Mouse (Mus musculus) neural tube, embryonic 11.5 days (tissue): ENCODE results near the gene Esrrg. TPM values are rescaled to one million over a fixed set of nuclear protein-coding genes. Genes with fewer than 3 reads are reported as not detected.
A peak's percentile ranks its signal among the peaks of the same experiment; 100 is the strongest.

Experiments used
- ATAC-seq: fragments of 200-750 bp; cut with Nextera tagmentation; 2 replicates; pipeline ENCODE4 v1.8.0; 2017; ENCODE audit warnings: moderate number of reproducible peaks, mild to moderate bottlenecking, moderate TSS enrichment, moderate library complexity; ENCODE audit not compliant: insufficient read depth, low FRiP score, low TSS enrichment
- DNase-seq: peaks from one replicate; pipeline ENCODE4 v3.0.0-alpha.2; 2015; ENCODE audit warnings: low spot score
- H3K27ac ChIP-seq: fragments of 300-500 bp; sonication (generic); 2 replicates; pipeline ENCODE4 v1.5.1; 2014; ENCODE audit warnings: low read depth, mild to moderate bottlenecking, low read length
- H3K27me3 ChIP-seq: fragments of 300-500 bp; sonication (generic); 2 replicates; pipeline ENCODE4 v1.6.1; 2014; ENCODE audit warnings: mild to moderate bottlenecking, low read length, mixed read lengths; ENCODE audit not compliant: control insufficient read depth, insufficient read depth
- H3K36me3 ChIP-seq: fragments of 300-500 bp; sonication (generic); 2 replicates; pipeline ENCODE4 v1.6.1; 2014; ENCODE audit warnings: mild to moderate bottlenecking, low read length, moderate library complexity, mixed read lengths; ENCODE audit not compliant: control insufficient read depth, insufficient read depth
- H3K4me1 ChIP-seq: fragments of 300-500 bp; sonication (generic); 2 replicates; pipeline ENCODE4 v1.6.1; 2014; ENCODE audit warnings: low read length, mixed read lengths; ENCODE audit not compliant: control insufficient read depth, insufficient read depth
- H3K4me2 ChIP-seq: fragments of 300-500 bp; sonication (generic); 2 replicates; pipeline ENCODE4 v1.6.1; 2014; ENCODE audit warnings: low read depth, mild to moderate bottlenecking, moderate library complexity
- H3K4me3 ChIP-seq: fragments of 300-500 bp; sonication (generic); 2 replicates; pipeline ENCODE4 v1.5.1; 2014; ENCODE audit warnings: low read depth, low read length
- H3K9ac ChIP-seq: fragments of 300-500 bp; sonication (generic); 2 replicates; pipeline ENCODE4 v1.6.1; 2014; ENCODE audit warnings: mild to moderate bottlenecking, low read length
- H3K9me3 ChIP-seq: fragments of 300-500 bp; sonication (generic); 2 replicates; pipeline ENCODE4 v1.6.1; 2016; ENCODE audit warnings: low read length; ENCODE audit not compliant: control insufficient read depth
- WGBS: fragments of 180-500 bp; shearing (Covaris S2); extraction: QIAGEN DNeasy Blood & Tissue Kit; methylation state at CpG from one replicate; pipeline ENCODE4 v1.1.7; 2014; 5-methylcytosine and 5-hydroxymethylcytosine counted together
- polyA plus RNA-seq: library from polyadenylated mRNA; unstranded; fragments of >200 nt; fragmentation: Nextera tagmentation; extraction: Ambion mirVana; gene quantifications from 2 replicates; pipeline ENCODE4 v1.2.1, GENCODE M21; 2014

Gene Esrrg
- polyA plus RNA-seq, 1 experiment from 2014 or later = 12.7 TPM

DNA sequence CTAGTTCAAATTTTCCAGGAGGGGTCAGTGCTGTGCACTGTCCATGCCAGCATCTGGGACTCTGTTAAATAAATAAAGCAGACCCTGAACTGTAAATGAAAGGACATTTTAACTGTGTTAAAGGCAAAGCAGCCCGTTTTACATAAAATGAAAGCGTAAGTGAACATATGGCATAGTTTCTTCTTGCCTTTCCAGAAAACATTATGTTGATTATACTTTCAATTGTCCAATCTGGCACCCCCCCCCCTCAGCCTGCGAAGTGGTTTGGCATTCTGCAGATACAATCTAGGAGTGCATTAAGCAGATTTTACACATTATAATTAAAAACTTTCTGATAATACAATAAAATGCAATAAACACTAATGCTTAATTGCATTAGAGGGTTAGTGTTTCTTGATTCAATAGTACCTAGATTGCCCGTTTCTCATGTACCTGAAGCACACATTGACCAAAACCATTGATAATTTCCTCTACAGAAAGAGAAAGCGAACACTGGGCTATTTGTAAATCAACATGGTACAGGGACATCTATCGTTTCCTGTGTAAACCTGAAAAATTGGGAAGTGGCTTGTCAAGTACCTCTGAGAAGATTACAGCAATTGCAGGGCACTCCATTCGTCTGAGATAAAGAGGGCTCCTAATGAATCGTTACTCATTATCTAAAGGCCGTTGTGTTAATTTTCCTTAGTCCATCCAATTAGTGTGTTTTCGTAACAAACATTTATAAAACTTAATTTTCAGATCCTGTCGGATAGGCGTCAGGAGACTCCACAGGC, 539.0 kb downstream of the Esrrg start:
- Histone ChIP-seq H3K27ac (no peak overlapping the region), H3K4me3 (no peak overlapping the region), H3K4me2 (no peak overlapping the region), H3K9ac (no peak overlapping the region), H3K36me3 (no peaks in the 10 kb centered on the region), H3K9me3 (no peaks in the 10 kb centered on the region), H3K27me3 (no peaks in the 10 kb centered on the region), H3K4me1 (no peaks in the 10 kb centered on the region)
- no peak for ATAC-seq
- no peak for DNase-seq
- 73% methylated on average over 12 of the region's 12 CpGs for WGBS

- no peak for ATAC-seq
- no peak overlapping the region for H3K4me3 ChIP-seq
- no peak overlapping the region for H3K9ac ChIP-seq
- no peaks in the 10 kb centered on the region for H3K4me1 ChIP-seq
- no peaks in the 10 kb centered on the region for H3K36me3 ChIP-seq
- H3K9me3 ChIP-seq = no peaks in the 10 kb centered on the region
- no peak for DNase-seq
- H3K4me2 ChIP-seq = no peak overlapping the region
- WGBS = 65% methylated on average over 8 of the region's 8 CpGs
- no peak overlapping the region for H3K27ac ChIP-seq
- H3K27me3 ChIP-seq = no peaks in the 10 kb centered on the region
Observed at GRCm38 (mm10) chr1:188151066-188151465, 542.5 kb downstream of the Esrrg start.

- H3K4me3 ChIP-seq = no peak overlapping the region
- no peaks in the 10 kb centered on the region for H3K4me1 ChIP-seq
- H3K27me3 ChIP-seq = no peaks in the 10 kb centered on the region
- H3K36me3 ChIP-seq = no peaks in the 10 kb centered on the region
- WGBS = 95% methylated on average over 2 of the region's 2 CpGs
- no peak overlapping the region for H3K9ac ChIP-seq
- ATAC-seq (no peak), DNase-seq (no peak)
- H3K27ac ChIP-seq = no peak overlapping the region
- no peak overlapping the region for H3K4me2 ChIP-seq
- no peaks in the 10 kb centered on the region for H3K9me3 ChIP-seq
Observed at GRCm38 (mm10) chr1:188152011-188152410, 543.4 kb downstream of the Esrrg start.

DNA sequence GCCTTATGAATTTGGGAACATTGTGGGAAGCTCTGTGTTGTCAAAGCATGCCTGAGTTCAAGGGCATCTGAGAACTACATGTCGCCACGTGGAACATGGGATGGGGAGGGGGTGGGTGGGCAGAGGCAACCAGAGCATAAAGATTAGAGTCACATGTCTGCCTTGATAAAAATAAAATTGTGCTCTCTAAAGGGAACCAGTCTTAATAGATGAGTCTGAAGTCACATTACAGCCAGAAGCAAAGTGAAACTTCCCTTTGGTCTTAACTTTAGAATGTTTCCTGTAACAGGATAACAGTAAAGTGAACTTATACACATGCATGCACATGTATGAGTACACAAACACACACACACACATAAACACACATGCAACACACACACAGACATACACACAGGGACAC, 545.1 kb downstream of the Esrrg start:
- Histone ChIP-seq H3K27me3 (no peaks in the 10 kb centered on the region), H3K9ac (no peak overlapping the region), H3K4me2 (no peak overlapping the region), H3K4me3 (no peak overlapping the region), H3K9me3 (no peaks in the 10 kb centered on the region), H3K36me3 (no peaks in the 10 kb centered on the region), H3K4me1 (no peaks in the 10 kb centered on the region), H3K27ac (no peak overlapping the region)
- ATAC-seq = no peak
- 81% methylated on average over 2 of the region's 2 CpGs for WGBS
- no peak for DNase-seq

DNA sequence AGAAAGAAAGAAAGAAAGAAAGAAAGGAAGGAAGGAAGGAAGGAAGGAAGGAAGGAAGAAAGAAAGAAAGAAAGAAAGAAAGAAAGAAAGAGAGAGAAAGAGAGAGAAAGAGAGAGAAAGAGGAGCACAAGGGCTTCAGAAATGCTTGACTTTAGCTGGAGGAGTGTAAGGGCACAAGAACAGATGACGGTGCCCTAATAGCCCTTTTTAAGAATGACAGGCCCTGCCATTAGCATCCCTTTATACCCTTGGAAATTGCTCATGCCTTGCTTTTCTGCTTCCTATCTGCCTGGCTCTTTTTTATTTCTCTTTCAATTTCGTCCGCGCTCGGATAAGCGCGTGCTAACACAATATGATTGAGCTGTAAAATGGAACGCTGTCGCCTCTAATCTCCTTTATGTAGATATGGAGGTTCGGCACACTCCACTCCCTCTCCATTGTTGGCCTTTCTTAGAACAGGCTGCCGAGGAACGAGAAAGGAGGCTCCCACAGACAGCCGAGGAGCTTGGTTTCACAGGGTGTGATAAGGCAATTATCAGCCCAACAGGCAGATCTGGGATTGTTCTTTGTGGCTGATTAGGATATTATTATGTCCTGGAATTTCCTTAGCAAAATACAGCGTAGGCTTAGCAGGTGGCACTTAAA, 546.0 kb downstream of the Esrrg start:
- DNase-seq (no peak), ATAC-seq (no peak)
- Histone ChIP-seq H3K36me3 (no peaks in the 10 kb centered on the region), H3K4me1 (no peaks in the 10 kb centered on the region), H3K9me3 (no peaks in the 10 kb centered on the region), H3K27me3 (no peaks in the 10 kb centered on the region), H3K9ac (no peak overlapping the region), H3K4me3 (no peak overlapping the region), H3K4me2 (peak overlapping the region; percentile 15; the same call in 1 of the 2 replicates), H3K27ac (no peak overlapping the region)
- whole genome bisulfite sequencing = 44% methylated on average over 14 of the region's 14 CpGs

DNA sequence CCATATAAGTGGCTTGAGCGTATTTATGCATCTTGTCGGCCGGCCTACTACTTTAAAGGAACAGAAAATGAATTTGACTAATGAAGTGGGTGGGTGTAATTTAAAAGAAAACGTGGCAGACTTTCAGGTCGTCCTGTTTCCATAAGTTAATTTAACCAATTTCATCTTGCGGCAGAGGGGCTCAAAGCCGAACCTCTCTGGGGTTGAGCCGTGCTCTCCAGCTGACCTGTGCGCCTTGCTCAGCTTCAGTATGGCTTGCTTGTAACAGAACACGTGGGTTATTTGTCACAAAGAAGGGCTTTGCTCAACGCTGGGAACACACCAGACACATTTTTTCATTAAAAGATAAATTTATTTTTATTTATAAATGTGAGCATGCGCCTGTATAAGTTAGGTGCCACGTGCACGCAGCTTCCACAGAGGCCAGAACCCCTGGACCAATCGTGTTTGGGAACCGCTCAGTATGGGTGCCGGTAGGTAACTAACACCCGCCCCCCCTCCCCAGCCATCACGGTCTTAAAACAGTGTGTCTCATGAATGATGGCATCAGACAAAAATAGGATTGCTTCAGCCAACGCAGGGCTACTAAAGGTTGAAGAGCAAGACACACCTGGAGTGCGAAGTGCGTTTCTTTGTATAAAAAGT, 546.7 kb downstream of the Esrrg start:
- Histone ChIP-seq H3K27me3 (no peaks in the 10 kb centered on the region), H3K4me3 (no peak overlapping the region), H3K4me2 (no peak overlapping the region), H3K4me1 (no peaks in the 10 kb centered on the region), H3K36me3 (no peaks in the 10 kb centered on the region), H3K9me3 (no peaks in the 10 kb centered on the region), H3K9ac (no peak overlapping the region), H3K27ac (no peak overlapping the region)
- DNase-seq (no peak), ATAC-seq (no peak)
- WGBS = 78% methylated on average over 22 of the region's 22 CpGs

- Histone ChIP-seq H3K4me2 (no peak overlapping the region), H3K36me3 (no peaks in the 10 kb centered on the region), H3K9ac (no peak overlapping the region), H3K4me3 (no peak overlapping the region), H3K27ac (no peak overlapping the region), H3K27me3 (no peaks in the 10 kb centered on the region), H3K9me3 (no peaks in the 10 kb centered on the region), H3K4me1 (no peaks in the 10 kb centered on the region)
- DNase-seq (no peak), ATAC-seq (no peak)
- 96% methylated on average over 5 of the region's 5 CpGs for WGBS
Observed at GRCm38 (mm10) chr1:188156520-188156919, 547.9 kb downstream of the Esrrg start.

DNA sequence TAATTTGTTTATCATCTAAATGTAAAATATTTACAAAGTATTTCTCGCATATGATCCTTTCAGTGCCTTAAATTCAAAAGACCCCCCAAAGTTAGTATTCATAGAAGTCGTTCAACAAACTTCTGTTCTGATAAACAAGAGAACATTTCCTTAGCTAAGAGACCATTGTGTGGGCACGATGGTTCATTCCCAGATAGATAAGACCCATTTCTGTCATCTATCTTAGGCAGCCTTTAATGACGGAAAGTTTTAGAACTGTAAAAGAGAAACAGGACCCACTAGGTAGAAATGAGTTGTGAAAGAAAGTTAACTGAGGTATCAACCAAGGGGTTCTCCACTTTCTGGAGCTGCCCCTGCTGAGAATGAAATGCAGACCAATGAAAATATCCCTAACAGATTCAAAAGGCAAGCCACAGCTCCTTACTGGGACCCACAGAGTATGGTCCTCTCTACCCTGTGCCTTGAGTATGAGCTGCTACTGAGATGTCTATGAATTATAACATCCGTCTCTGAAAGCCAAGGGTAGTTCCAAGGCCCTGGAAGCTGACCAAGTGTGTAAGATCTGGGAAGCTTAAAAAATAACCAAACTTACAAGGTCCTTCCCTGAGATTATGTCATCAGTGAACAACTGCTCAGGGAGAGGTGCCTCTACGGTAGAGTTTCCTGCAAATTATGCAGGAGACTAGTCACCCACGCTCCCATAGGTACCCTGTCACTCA, 548.8 kb downstream of the Esrrg start:
- Histone ChIP-seq H3K9me3 (no peaks in the 10 kb centered on the region), H3K36me3 (no peaks in the 10 kb centered on the region), H3K4me2 (no peak overlapping the region), H3K27me3 (no peaks in the 10 kb centered on the region), H3K4me1 (no peaks in the 10 kb centered on the region), H3K4me3 (no peak overlapping the region), H3K27ac (no peak overlapping the region), H3K9ac (no peak overlapping the region)
- ATAC-seq (no peak), DNase-seq (no peak)
- WGBS = 93% methylated on average over 7 of the region's 7 CpGs
